Mouse (Mus musculus): ENCODE measurements around the gene Atoh8. TPM values are rescaled to one million over a fixed set of nuclear protein-coding genes. Genes with fewer than 3 reads are reported as not detected.

Atoh8 gene
- polyA plus RNA-seq, 1 experiment from 2014 or later = 0.88 TPM

GRCm38 (mm10) chr6:72210823-72211222 lies 24.6 kb downstream of the Atoh8 start:
- H3K27me3 ChIP-seq = peaks cover 24% of the 10 kb centered on the region
- 72% methylated on average over 7 of the region's 7 CpGs for WGBS (ENCODE audit: insufficient replicate concordance)

GRCm38 (mm10) chr6:72209738-72210137 lies 25.6 kb downstream of the Atoh8 start:
- H3K36me3 ChIP-seq (replicated peaks) = no peaks in the 10 kb centered on the region
- H3K4me2 ChIP-seq = no peak overlapping the region
- no peaks in the 10 kb centered on the region for H3K9me3 ChIP-seq (replicated peaks)
- H3K9ac ChIP-seq = no peak overlapping the region
- no peak overlapping the region for H3K27ac ChIP-seq (replicated peaks)
- no peak overlapping the region for H3K4me3 ChIP-seq (replicated peaks)
- no peaks in the 10 kb centered on the region; the same call in 1 of the 2 replicates for H3K4me1 ChIP-seq (replicated peaks)
- peaks cover 13% of the 10 kb centered on the region for H3K27me3 ChIP-seq
- ATAC-seq (ENCODE audit: insufficient read depth) = no peak
- 76% methylated on average over 7 of the region's 7 CpGs for WGBS (ENCODE audit: insufficient replicate concordance)

More at GRCm38 (mm10) chr6:72210823-72211222, 24.6 kb downstream of the Atoh8 start:
- no peaks in the 10 kb centered on the region for H3K9me3 ChIP-seq (replicated peaks)
- H3K4me2 ChIP-seq = no peak overlapping the region
- H3K4me3 ChIP-seq (replicated peaks) = no peak overlapping the region
- H3K36me3 ChIP-seq (replicated peaks) = no peaks in the 10 kb centered on the region
- peaks cover 2% of the 10 kb centered on the region; the same call in 1 of the 2 replicates for H3K4me1 ChIP-seq (replicated peaks)
- H3K9ac ChIP-seq = no peak overlapping the region
- ATAC-seq (ENCODE audit: insufficient read depth) = no peak
- no peak overlapping the region for H3K27ac ChIP-seq (replicated peaks)

GRCm38 (mm10) chr6:72208406-72209045 lies 26.9 kb downstream of the Atoh8 start:
- ATAC-seq (ENCODE audit: insufficient read depth) = no peak
- 64% methylated on average over 8 of the region's 8 CpGs for WGBS (ENCODE audit: insufficient replicate concordance)
- no peak overlapping the region for H3K27ac ChIP-seq (replicated peaks)
- H3K4me2 ChIP-seq = no peak overlapping the region
- H3K36me3 ChIP-seq (replicated peaks) = no peaks in the 10 kb centered on the region
- no peaks in the 10 kb centered on the region for H3K9me3 ChIP-seq (replicated peaks)
- H3K9ac ChIP-seq = no peak overlapping the region
- H3K4me3 ChIP-seq (replicated peaks) = no peak overlapping the region
- H3K27me3 ChIP-seq = 0 out of 2 replicates have a peak, but pooled peaks cover 4% of the 10 kb centered on the region
- no peaks in the 10 kb centered on the region for H3K4me1 ChIP-seq (replicated peaks)

- Histone ChIP-seq H3K27me3 (0 out of 2 replicates have a peak, but pooled peaks cover 4% of the 10 kb centered on the region), H3K36me3 (replicated peaks) (no peaks in the 10 kb centered on the region), H3K4me2 (no peak overlapping the region), H3K4me1 (replicated peaks) (no peaks in the 10 kb centered on the region), H3K9me3 (replicated peaks) (no peaks in the 10 kb centered on the region), H3K9ac (no peak overlapping the region), H3K27ac (replicated peaks) (no peak overlapping the region), H3K4me3 (replicated peaks) (no peak overlapping the region)
- 69% methylated on average over 9 of the region's 9 CpGs for WGBS (ENCODE audit: insufficient replicate concordance)
- no peak for ATAC-seq (ENCODE audit: insufficient read depth)
Measured at GRCm38 (mm10) chr6:72206021-72206420, 29.4 kb downstream of the Atoh8 start.

- H3K9me3 ChIP-seq (replicated peaks) = no peaks in the 10 kb centered on the region
- no peak overlapping the region for H3K4me3 ChIP-seq (replicated peaks)
- WGBS (ENCODE audit: insufficient replicate concordance) = 58% methylated on average over 7 of the region's 7 CpGs
- H3K27me3 ChIP-seq = no peaks in the 10 kb centered on the region
- ATAC-seq (ENCODE audit: insufficient read depth) = no peak
- H3K9ac ChIP-seq = no peak overlapping the region
- no peaks in the 10 kb centered on the region for H3K36me3 ChIP-seq (replicated peaks)
- no peaks in the 10 kb centered on the region for H3K4me1 ChIP-seq (replicated peaks)
- no peak overlapping the region for H3K4me2 ChIP-seq
- no peak overlapping the region for H3K27ac ChIP-seq (replicated peaks)
Measured at GRCm38 (mm10) chr6:72204858-72205257, 30.5 kb downstream of the Atoh8 start.

- H3K4me3 ChIP-seq (replicated peaks) = no peak overlapping the region
- 41% methylated on average over 5 of the region's 5 CpGs for WGBS (ENCODE audit: insufficient replicate concordance)
Measured at GRCm38 (mm10) chr6:72203279-72203678, 32.1 kb downstream of the Atoh8 start.

GRCm38 (mm10) chr6:72202732-72203131 lies 32.6 kb downstream of the Atoh8 start:
- Histone ChIP-seq H3K4me2 (no peak overlapping the region), H3K36me3 (replicated peaks) (no peaks in the 10 kb centered on the region), H3K27me3 (no peaks in the 10 kb centered on the region), H3K9ac (no peak overlapping the region), H3K4me3 (replicated peaks) (no peak overlapping the region), H3K4me1 (replicated peaks) (no peaks in the 10 kb centered on the region), H3K9me3 (replicated peaks) (no peaks in the 10 kb centered on the region), H3K27ac (replicated peaks) (no peak overlapping the region)
- WGBS (ENCODE audit: insufficient replicate concordance) = 62% methylated on average over 5 of the region's 5 CpGs
- ATAC-seq (ENCODE audit: insufficient read depth) = no peak

More at GRCm38 (mm10) chr6:72203279-72203678, 32.1 kb downstream of the Atoh8 start:
- Histone ChIP-seq H3K9ac (no peak overlapping the region), H3K27ac (replicated peaks) (no peak overlapping the region), H3K4me2 (no peak overlapping the region), H3K36me3 (replicated peaks) (no peaks in the 10 kb centered on the region), H3K9me3 (replicated peaks) (no peaks in the 10 kb centered on the region), H3K27me3 (no peaks in the 10 kb centered on the region), H3K4me1 (replicated peaks) (no peaks in the 10 kb centered on the region)
- ATAC-seq (ENCODE audit: insufficient read depth) = no peak

GRCm38 (mm10) chr6:72200595-72201256 lies 34.7 kb downstream of the Atoh8 start:
- no peaks in the 10 kb centered on the region for H3K4me1 ChIP-seq (replicated peaks)
- no peak overlapping the region for H3K4me3 ChIP-seq (replicated peaks)
- no peak overlapping the region for H3K27ac ChIP-seq (replicated peaks)
- H3K4me2 ChIP-seq = no peak overlapping the region
- ATAC-seq (ENCODE audit: insufficient read depth) = 0 out of 2 replicates have a peak, but pooled peaks have one; percentile 31
- no peaks in the 10 kb centered on the region for H3K36me3 ChIP-seq (replicated peaks)
- H3K9ac ChIP-seq = no peak overlapping the region
- H3K9me3 ChIP-seq (replicated peaks) = no peaks in the 10 kb centered on the region
- 51% methylated on average over 11 of the region's 11 CpGs for WGBS (ENCODE audit: insufficient replicate concordance)
- H3K27me3 ChIP-seq = no peaks in the 10 kb centered on the region

- H3K9me3 ChIP-seq (replicated peaks) = no peaks in the 10 kb centered on the region
- no peak overlapping the region for H3K27ac ChIP-seq (replicated peaks)
- no peak overlapping the region for H3K4me3 ChIP-seq (replicated peaks)
- no peaks in the 10 kb centered on the region for H3K4me1 ChIP-seq (replicated peaks)
- H3K9ac ChIP-seq = no peak overlapping the region
- peaks cover 13% of the 10 kb centered on the region for H3K27me3 ChIP-seq
- ATAC-seq (ENCODE audit: insufficient read depth) = no peak
- H3K36me3 ChIP-seq (replicated peaks) = no peaks in the 10 kb centered on the region
- no peak overlapping the region for H3K4me2 ChIP-seq
Measured at GRCm38 (mm10) chr6:72197515-72197914, 37.9 kb downstream of the Atoh8 start.

GRCm38 (mm10) chr6:72196660-72197059 lies 38.7 kb downstream of the Atoh8 start:
- Histone ChIP-seq H3K36me3 (replicated peaks) (no peaks in the 10 kb centered on the region), H3K9me3 (replicated peaks) (no peaks in the 10 kb centered on the region), H3K4me2 (no peak overlapping the region), H3K9ac (no peak overlapping the region), H3K4me1 (replicated peaks) (no peaks in the 10 kb centered on the region), H3K27me3 (peaks cover 18% of the 10 kb centered on the region), H3K27ac (replicated peaks) (no peak overlapping the region), H3K4me3 (replicated peaks) (no peak overlapping the region)
- no peak for ATAC-seq (ENCODE audit: insufficient read depth)
- 53% methylated on average over 3 of the region's 3 CpGs for WGBS (ENCODE audit: insufficient replicate concordance)

- H3K4me3 ChIP-seq (replicated peaks) = no peak overlapping the region
- H3K4me1 ChIP-seq (replicated peaks) = 0 out of 2 replicates have a peak, but pooled peaks cover 5% of the 10 kb centered on the region
- no peaks in the 10 kb centered on the region for H3K9me3 ChIP-seq (replicated peaks)
- ATAC-seq (ENCODE audit: insufficient read depth) = no peak
- no peak overlapping the region for H3K4me2 ChIP-seq
- WGBS (ENCODE audit: insufficient replicate concordance) = 44% methylated on average over 5 of the region's 5 CpGs
- no peak overlapping the region for H3K27ac ChIP-seq (replicated peaks)
- H3K27me3 ChIP-seq = peaks cover 76% of the 10 kb centered on the region
- no peaks in the 10 kb centered on the region for H3K36me3 ChIP-seq (replicated peaks)
- no peak overlapping the region for H3K9ac ChIP-seq
Measured at GRCm38 (mm10) chr6:72190577-72190976, 44.8 kb downstream of the Atoh8 start.

Measured in liver, embryonic 15.5 days (tissue).